Mouse (Mus musculus): Measurements from ENCODE around the gene Sdr39u1.

Sdr39u1 gene

GRCm38 (mm10) chr14:55884166-55884565 is 15.9 kb downstream of the Sdr39u1 start, which contains the start of gene Cbln3:
Gene Cbln3, minus strand, starts transcription at chr14:55884392.
- no peak for DNase-seq (ENCODE audit: low spot score in 2 of 2)

DNA sequence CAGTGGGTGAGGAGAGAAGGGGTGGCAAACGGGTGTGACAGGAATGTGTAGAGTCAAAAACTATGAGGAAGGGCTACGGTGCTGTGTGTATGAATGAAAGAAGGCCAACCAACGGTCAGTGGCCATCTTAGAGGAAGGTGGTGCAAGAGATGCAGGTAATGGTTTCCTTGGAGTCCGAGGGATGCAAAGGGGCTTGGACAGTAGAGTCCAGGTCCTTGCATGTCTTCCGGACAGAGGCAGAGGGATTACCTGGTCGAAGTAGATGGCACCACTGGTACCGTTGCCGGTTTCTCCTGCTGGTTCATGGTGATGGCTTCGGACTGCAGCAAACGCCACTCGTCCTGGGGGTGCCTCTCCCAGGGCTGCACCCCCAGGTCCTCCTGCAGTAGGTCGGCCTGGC is 16.4 kb downstream of the Sdr39u1 start:
- DNase-seq (ENCODE audit: low spot score in 2 of 2) = no peak

- no peak for DNase-seq (ENCODE audit: low spot score in 2 of 2)
Measured at GRCm38 (mm10) chr14:55883149-55883661, 16.9 kb downstream of the Sdr39u1 start.

DNA sequence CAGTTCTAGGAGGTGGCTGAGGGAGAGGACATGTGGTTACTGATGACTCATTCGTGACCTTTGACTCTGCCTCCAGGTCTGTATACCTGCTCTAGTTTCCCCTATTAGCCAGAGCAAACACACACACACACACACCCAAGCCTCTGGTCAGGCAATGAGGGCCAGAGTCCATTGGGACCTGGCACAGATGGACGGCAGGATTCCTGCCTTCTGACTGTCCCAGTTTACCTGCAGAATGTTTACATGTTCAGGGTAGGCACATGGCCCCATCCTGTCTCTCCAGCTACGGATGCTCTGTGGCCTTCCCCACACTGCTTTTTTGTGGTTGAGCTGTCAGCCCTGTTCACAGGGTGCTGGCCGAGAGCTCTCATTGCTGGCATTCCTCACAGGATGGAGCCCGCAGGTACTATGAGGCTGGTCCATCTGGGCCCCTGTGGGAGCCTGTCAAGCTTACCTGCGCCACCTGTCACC is 17.9 kb downstream of the Sdr39u1 start:
- DNase-seq (ENCODE audit: low spot score in 2 of 2) = no peak

GRCm38 (mm10) chr14:55880982-55881381 is 19.1 kb downstream of the Sdr39u1 start:
- no peak for DNase-seq (ENCODE audit: low spot score in 2 of 2)

DNA sequence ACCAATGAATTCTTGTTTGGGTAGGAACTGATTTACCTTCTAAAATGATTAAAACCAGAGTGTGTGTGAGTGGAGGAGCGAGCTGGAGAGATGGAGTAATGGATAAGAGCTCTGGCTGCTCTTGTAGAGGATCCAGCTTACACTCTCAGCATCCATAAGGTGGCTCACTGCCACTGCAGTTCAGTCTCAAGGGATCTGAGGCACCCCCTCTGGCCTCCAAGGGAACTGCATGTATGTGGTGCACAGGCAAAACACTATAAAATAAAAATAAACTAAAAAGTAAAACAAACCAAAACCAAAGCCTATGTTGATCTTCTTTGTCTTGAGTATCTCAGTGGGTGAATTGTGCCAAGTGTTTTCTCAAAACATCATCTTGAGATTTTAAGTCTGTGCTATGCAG is 20.5 kb downstream of the Sdr39u1 start:
- DNase-seq (ENCODE audit: low spot score in 2 of 2) = peak; percentile 65 to 76

GRCm38 (mm10) chr14:55878316-55878940 is 21.7 kb downstream of the Sdr39u1 start:
- no peak for DNase-seq (ENCODE audit: low spot score in 2 of 2)

- DNase-seq (ENCODE audit: low spot score in 2 of 2) = peak in 1 of 2 experiments; percentile 64
Measured at GRCm38 (mm10) chr14:55877469-55878315, 22.4 kb downstream of the Sdr39u1 start.

- peak in 1 of 2 experiments; percentile 69 for DNase-seq (ENCODE audit: low spot score in 2 of 2)
Measured at GRCm38 (mm10) chr14:55873714-55874683, 26.1 kb downstream of the Sdr39u1 start.

GRCm38 (mm10) chr14:55873242-55873713 is 26.8 kb downstream of the Sdr39u1 start:
- DNase-seq (ENCODE audit: low spot score in 2 of 2) = no peak

DNA sequence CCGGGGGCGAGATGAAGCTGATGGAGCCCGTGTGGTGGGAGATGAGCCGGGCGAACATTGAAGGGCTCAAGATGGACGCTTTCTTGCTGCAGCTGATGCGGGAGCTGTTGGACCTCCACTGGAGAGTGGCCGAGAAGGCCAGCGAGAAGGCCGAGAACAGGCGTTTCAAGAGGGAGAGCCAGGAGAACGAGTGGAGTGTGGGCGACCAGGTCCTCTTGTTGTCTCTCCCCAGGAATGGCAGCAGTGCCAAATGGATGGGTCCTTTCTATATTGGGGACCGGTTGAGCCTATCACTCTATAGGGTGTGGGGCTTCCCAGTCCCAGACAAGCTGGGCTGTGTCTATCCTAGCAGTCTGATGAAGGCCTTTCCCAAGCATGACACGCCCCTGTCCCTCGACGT is 27.5 kb downstream of the Sdr39u1 start:
- DNase-seq (ENCODE audit: low spot score in 2 of 2) = no peak

- no peak for DNase-seq (ENCODE audit: low spot score in 2 of 2)
Measured at GRCm38 (mm10) chr14:55872039-55872438, 28.1 kb downstream of the Sdr39u1 start.

DNA sequence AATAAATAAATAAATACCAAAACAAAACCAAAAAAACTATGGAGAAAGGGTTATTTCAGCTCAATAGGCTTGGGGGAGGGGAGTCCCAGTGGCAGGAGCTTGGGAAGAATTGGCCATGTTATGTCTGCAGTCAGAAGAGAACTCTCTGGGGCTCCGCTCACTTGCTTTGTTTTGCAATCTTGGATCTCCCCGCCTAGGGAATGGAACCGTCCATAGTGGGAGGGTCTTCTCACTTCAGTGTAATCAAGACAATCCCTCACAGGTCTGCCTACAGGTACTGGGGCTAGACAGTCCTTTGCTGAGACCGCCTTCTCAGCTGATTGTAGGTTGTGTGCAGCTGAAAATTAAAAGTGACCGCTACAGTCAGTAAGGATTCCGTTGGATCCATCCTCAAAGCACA is 30.6 kb downstream of the Sdr39u1 start:
- DNase-seq (ENCODE audit: low spot score in 2 of 2) = no peak

GRCm38 (mm10) chr14:55868230-55869026 is 31.7 kb downstream of the Sdr39u1 start:
- no peak for DNase-seq (ENCODE audit: low spot score in 2 of 2)

DNA sequence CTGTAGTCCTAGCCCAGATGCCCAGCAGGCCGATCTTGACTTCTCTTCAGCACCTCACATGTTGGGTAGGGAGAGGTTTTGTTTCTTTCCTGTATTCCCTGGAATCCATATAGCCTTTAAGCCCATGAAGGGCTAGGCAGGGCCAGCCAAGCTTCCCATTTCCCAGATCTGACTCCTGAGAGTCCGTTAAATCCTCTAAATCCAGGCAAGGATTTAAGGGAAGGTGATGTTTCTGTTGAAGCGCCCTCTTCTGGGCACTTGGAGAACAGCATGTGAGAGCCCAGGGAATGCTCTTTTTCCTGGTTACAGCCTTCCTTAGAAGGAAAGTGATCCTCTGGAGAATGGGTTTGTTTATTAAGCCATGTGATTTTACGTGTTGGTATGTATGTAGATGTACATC is 33.1 kb downstream of the Sdr39u1 start:
- DNase-seq (ENCODE audit: low spot score in 2 of 2) = no peak

DNA sequence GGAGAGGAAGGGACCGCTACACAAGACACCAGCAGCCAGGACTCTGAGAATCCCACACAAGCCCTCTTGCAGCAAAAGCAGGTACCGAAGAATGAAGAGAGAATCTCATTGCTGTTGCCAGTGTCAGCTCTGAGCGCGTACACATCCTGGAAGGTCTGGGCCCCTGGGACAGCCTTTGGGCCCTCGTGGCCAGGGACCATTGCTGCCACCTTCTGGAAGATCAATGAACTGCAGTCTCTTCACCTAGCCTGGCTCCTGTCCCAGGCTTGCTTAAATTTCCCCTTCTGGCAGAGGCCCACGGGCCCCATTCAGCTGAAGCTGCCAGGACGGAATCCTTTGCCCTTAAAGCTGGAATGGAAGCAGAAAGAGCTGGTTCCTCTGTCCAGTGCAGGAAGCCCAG is 36.3 kb downstream of the Sdr39u1 start:
- peak in 1 of 2 experiments; percentile 53 for DNase-seq (ENCODE audit: low spot score in 2 of 2)

DNA sequence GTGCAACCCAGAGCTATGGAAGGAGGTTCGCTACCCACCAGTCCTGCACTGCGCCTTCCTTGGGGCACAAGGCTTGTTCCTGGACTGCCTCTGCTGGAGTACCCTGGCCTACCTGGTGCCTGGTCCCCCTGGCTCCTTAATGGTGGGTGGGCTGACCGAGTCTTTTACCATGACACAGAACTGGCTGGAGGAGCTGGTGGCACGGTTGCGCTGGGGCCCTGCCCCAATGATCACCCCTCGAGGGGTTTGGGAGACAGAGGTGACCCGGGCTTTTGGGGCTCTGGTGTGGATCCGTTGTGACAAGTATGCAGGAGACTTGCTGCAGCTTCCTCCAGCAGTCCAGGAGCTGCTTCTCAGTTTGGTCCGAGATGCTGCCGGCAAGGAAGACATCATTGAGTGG is 37.1 kb downstream of the Sdr39u1 start:
- no peak for DNase-seq (ENCODE audit: low spot score in 2 of 2)

- no peak for DNase-seq (ENCODE audit: low spot score in 2 of 2)
Measured at GRCm38 (mm10) chr14:55862186-55862585, 37.9 kb downstream of the Sdr39u1 start.

- DNase-seq (ENCODE audit: low spot score in 2 of 2) = no peak
Measured at GRCm38 (mm10) chr14:55857588-55857987, 42.5 kb downstream of the Sdr39u1 start.

DNA sequence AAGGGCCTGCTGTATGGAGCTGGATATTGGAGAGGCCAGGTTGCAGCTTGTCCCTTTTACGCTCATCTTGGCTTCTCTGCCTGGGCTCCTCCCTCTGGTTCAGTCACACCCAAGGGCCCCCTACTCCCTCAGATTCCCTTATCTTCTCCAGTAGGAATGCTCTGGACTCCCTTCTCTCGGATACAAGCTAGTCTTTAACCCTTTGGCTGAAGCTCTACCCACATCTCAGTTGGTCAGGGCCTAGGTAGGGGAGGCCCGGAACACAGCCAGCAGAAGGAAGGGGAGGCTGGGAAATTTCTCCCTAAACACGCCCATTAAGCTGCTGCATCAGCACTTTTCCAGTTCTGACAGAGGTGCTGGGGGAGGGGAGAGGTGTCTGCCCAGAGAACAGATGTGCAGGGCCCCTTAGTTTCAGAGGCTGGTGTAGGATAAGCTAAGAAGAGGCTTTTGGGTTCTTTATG is 45.0 kb downstream of the Sdr39u1 start:
- DNase-seq (ENCODE audit: low spot score in 2 of 2) = no peak
